Mouse (Mus musculus) cortical plate, adult 2 months (tissue): ENCODE measurements around the gene BC100530.

Experiments used
- CTCF ChIP-seq: fragments of 200-500 bp; IDR thresholded peaks from 2 replicates; pipeline ENCODE4 v1.5.1; 2011; ENCODE audit warnings: mild to moderate bottlenecking, control low read depth, low read length; ENCODE audit not compliant: insufficient read depth; ENCODE audit errors: extremely low read depth
- POLR2A ChIP-seq: fragments of 200-500 bp; IDR thresholded peaks from 2 replicates; pipeline ENCODE4 v1.6.1; 2011; ENCODE audit warnings: mild to moderate bottlenecking, low read length, control low read depth; ENCODE audit not compliant: insufficient read depth; ENCODE audit errors: extremely low read depth

DNA sequence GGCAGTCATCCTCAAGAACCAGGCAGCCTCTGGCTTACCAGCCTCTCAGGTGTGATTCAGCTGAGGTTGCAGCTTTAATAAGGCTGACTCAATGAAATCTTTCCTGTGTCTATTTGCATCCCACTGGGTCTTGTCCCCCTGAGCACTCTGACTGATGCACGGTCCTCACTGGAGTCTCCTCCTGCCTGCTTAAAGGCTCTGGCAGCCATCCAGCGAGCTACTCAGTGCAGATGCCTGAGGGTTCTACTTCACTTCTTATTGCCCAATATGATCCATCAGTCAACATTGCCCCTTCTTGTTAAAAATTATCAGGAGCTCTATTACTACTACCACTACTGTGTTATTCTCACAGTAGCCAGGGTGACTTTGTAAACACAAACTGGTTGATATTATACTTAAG lies 30.4 kb downstream of the BC100530 start:
- TF ChIP-seq CTCF (no peak), POLR2A (no peak)
